Mouse (Mus musculus) MEL (cell line): ENCODE measurements around the gene Rmnd5b. TPM values are rescaled to one million over a fixed set of nuclear protein-coding genes. Genes with fewer than 3 reads are reported as not detected.

Source experiments
- DNase-seq: peaks from one replicate; pipeline ENCODE4 v3.0.0; 2011; ENCODE audit warnings: low read depth, low spot score
- H3K27ac ChIP-seq: 2 replicates; pipeline ENCODE4 v1.5.1; 2012; ENCODE audit warnings: low read depth, mild to moderate bottlenecking, control low read depth, low read length, moderate library complexity; ENCODE audit not compliant: control insufficient read depth
- H3K27me3 ChIP-seq, 2 experiments: fragments of 150-350 bp in 1 of 2; sonication (generic) in 1 of 2; 2 replicates each; pipeline ENCODE4 v1.6.1; 2012; ENCODE audit warnings: low read length in 2 of 2, mild to moderate bottlenecking in 2 of 2, improper control_type of control experiment in 1 of 2, moderate library complexity in 1 of 2; ENCODE audit not compliant: insufficient read depth in 2 of 2, control insufficient read depth in 1 of 2
- H3K36me3 ChIP-seq, 2 experiments: 2 replicates each; pipeline ENCODE4 v1.6.1; 2012 to 2014; ENCODE audit warnings: low read length in 2 of 2, improper control_type of control experiment in 1 of 2, inconsistent platforms in 1 of 2, mild to moderate bottlenecking in 1 of 2; ENCODE audit not compliant: insufficient read depth in 2 of 2, control insufficient read depth in 1 of 2
- H3K4me1 ChIP-seq, 2 experiments: fragments of 150-350 bp in 1 of 2; sonication (generic) in 1 of 2; 2 replicates each; pipeline ENCODE4 v1.6.1; 2012; ENCODE audit warnings: low read length in 2 of 2, improper control_type of control experiment in 1 of 2, mild to moderate bottlenecking in 1 of 2; ENCODE audit not compliant: insufficient read depth in 2 of 2, control insufficient read depth in 1 of 2
- H3K4me3 ChIP-seq, 2 experiments: fragments of 150-350 bp in 1 of 2; sonication (generic) in 1 of 2; 2 replicates each; pipeline ENCODE4 v1.5.1; 2012; ENCODE audit warnings: low read depth in 2 of 2, low read length in 2 of 2, mild to moderate bottlenecking in 2 of 2, moderate library complexity in 2 of 2, control low read depth in 1 of 2, improper control_type of control experiment in 1 of 2; ENCODE audit not compliant: control insufficient read depth in 1 of 2, insufficient read depth in 1 of 2
- H3K79me2 ChIP-seq: 2 replicates; pipeline ENCODE4 v1.6.1; 2012; ENCODE audit warnings: mild to moderate bottlenecking, low read length, moderate library complexity; ENCODE audit not compliant: control insufficient read depth, poor library complexity, insufficient read depth
- H3K9ac ChIP-seq: 2 replicates; pipeline ENCODE4 v1.6.1; 2012; ENCODE audit warnings: low read depth, mild to moderate bottlenecking, control low read depth, low read length, moderate library complexity; ENCODE audit not compliant: control insufficient read depth, poor library complexity, severe bottlenecking
- H3K9me3 ChIP-seq: fragments of 150-350 bp; sonication (generic); replicated peaks from 2 replicates; pipeline ENCODE4 v1.6.1; 2012; ENCODE audit warnings: mild to moderate bottlenecking, low read length, improper control_type of control experiment, moderate library complexity; ENCODE audit not compliant: insufficient read depth
- CHD1 ChIP-seq: IDR thresholded peaks from 2 replicates; pipeline ENCODE4 v1.6.1; 2012; ENCODE audit warnings: low read depth, mild to moderate bottlenecking, inconsistent platforms, low read length, improper control_type of control experiment
- CTCF ChIP-seq, 3 experiments: IDR thresholded peaks in 2 of 3; conservative IDR thresholded peaks in 1 of 3; 2 replicates each; pipeline ENCODE4 v1.5.1; 2011 to 2012; ENCODE audit warnings: low read length in 3 of 3, low read depth in 2 of 3, mild to moderate bottlenecking in 2 of 3, improper control_type of control experiment in 1 of 3, inconsistent platforms in 1 of 3, mixed read lengths in 1 of 3, moderate library complexity in 1 of 3; ENCODE audit not compliant: control insufficient read depth in 1 of 3, insufficient read depth in 1 of 3, poor library complexity in 1 of 3, severe bottlenecking in 1 of 3
- E2F4 ChIP-seq: IDR thresholded peaks from 2 replicates; pipeline ENCODE4 v1.6.1; 2011; ENCODE audit warnings: low read depth, low read length, improper control_type of control experiment, borderline replicate concordance
- ELF1 ChIP-seq: IDR thresholded peaks from 2 replicates; pipeline ENCODE4 v1.6.1; 2014; ENCODE audit warnings: low read depth, mild to moderate bottlenecking, inconsistent platforms, low read length, improper control_type of control experiment, moderate library complexity
- EP300 ChIP-seq, 2 experiments: IDR thresholded peaks; 2 replicates each; pipeline ENCODE4 v1.6.1; 2011; ENCODE audit warnings: improper control_type of control experiment in 2 of 2, low read length in 2 of 2, low read depth in 1 of 2, mild to moderate bottlenecking in 1 of 2
- ETS1 ChIP-seq: IDR thresholded peaks from 2 replicates; pipeline ENCODE4 v1.6.1; 2012; ENCODE audit warnings: low read depth, mild to moderate bottlenecking, inconsistent platforms, low read length, improper control_type of control experiment, moderate library complexity
- GATA1 ChIP-seq: IDR thresholded peaks from 2 replicates; pipeline ENCODE4 v1.6.1; 2011; ENCODE audit warnings: low read depth, low read length, improper control_type of control experiment
- JUND ChIP-seq: IDR thresholded peaks from 2 replicates; pipeline ENCODE4 v1.6.1; 2011; ENCODE audit warnings: low read depth, mild to moderate bottlenecking, improper control_type of control experiment, low read length
- KAT2A ChIP-seq: conservative IDR thresholded peaks from 2 replicates; pipeline ENCODE4 v1.6.1; 2012; ENCODE audit warnings: low read depth, low read length, improper control_type of control experiment, inconsistent platforms
- MAX ChIP-seq: IDR thresholded peaks from 2 replicates; pipeline ENCODE4 v1.6.1; 2011; ENCODE audit warnings: low read length, improper control_type of control experiment
- MAZ ChIP-seq: IDR thresholded peaks from 2 replicates; pipeline ENCODE4 v1.6.1; 2012; ENCODE audit warnings: low read depth, mild to moderate bottlenecking, inconsistent platforms, low read length, improper control_type of control experiment
- MEF2A ChIP-seq: IDR thresholded peaks from 2 replicates; pipeline ENCODE4 v1.6.1; 2014; ENCODE audit warnings: low read depth, mild to moderate bottlenecking, inconsistent platforms, low read length, improper control_type of control experiment; ENCODE audit not compliant: poor library complexity, insufficient replicate concordance, severe bottlenecking; ENCODE audit errors: extremely low read depth
- NELFE ChIP-seq: IDR thresholded peaks from 2 replicates; pipeline ENCODE4 v1.6.1; 2011; ENCODE audit warnings: low read depth, low read length, improper control_type of control experiment
- POLR2AphosphoS5 ChIP-seq: IDR thresholded peaks from 2 replicates; pipeline ENCODE4 v1.6.1; 2012; ENCODE audit warnings: low read depth, borderline replicate concordance, mild to moderate bottlenecking, inconsistent platforms, low read length, moderate library complexity, mixed read lengths
- RAD21 ChIP-seq: IDR thresholded peaks from 2 replicates; pipeline ENCODE4 v1.6.1; 2011; ENCODE audit warnings: mild to moderate bottlenecking, low read depth, low read length, improper control_type of control experiment
- SIN3A ChIP-seq: IDR thresholded peaks from 2 replicates; pipeline ENCODE4 v1.6.1; 2012; ENCODE audit warnings: low read length, improper control_type of control experiment, inconsistent platforms
- SMC3 ChIP-seq: IDR thresholded peaks from 2 replicates; pipeline ENCODE4 v1.6.1; 2011; ENCODE audit warnings: low read depth, low read length, improper control_type of control experiment
- TBP ChIP-seq: IDR thresholded peaks from 2 replicates; pipeline ENCODE4 v1.8.0; 2011; ENCODE audit warnings: low read depth, low read length, improper control_type of control experiment
- UBTF ChIP-seq: IDR thresholded peaks from 2 replicates; pipeline ENCODE4 v1.6.1; 2012; ENCODE audit warnings: low read depth, mild to moderate bottlenecking, inconsistent platforms, low read length, improper control_type of control experiment, moderate library complexity, borderline replicate concordance; ENCODE audit not compliant: insufficient read depth
- USF2 ChIP-seq, 2 experiments: IDR thresholded peaks; 2 replicates each; pipeline ENCODE4 v1.6.1; 2011 to 2012; ENCODE audit warnings: improper control_type of control experiment in 2 of 2, low read length in 2 of 2, borderline replicate concordance in 1 of 2, inconsistent platforms in 1 of 2, low read depth in 1 of 2, mild to moderate bottlenecking in 1 of 2; ENCODE audit not compliant: insufficient read depth in 1 of 2
- ZC3H11A ChIP-seq: IDR thresholded peaks from 2 replicates; pipeline ENCODE4 v1.6.1; 2012; ENCODE audit warnings: low read depth, mild to moderate bottlenecking, inconsistent platforms, low read length, improper control_type of control experiment
- ZKSCAN1 ChIP-seq: IDR thresholded peaks from 2 replicates; pipeline ENCODE4 v1.6.1; 2012; ENCODE audit warnings: low read depth, mild to moderate bottlenecking, inconsistent platforms, low read length, improper control_type of control experiment, moderate library complexity
- ZMIZ1 ChIP-seq: IDR thresholded peaks from 2 replicates; pipeline ENCODE4 v1.6.1; 2012; ENCODE audit warnings: low read depth, mild to moderate bottlenecking, inconsistent platforms, low read length, improper control_type of control experiment, moderate library complexity
- ZNF384 ChIP-seq: IDR thresholded peaks from 2 replicates; pipeline ENCODE4 v1.6.1; 2012; ENCODE audit warnings: low read depth, mild to moderate bottlenecking, inconsistent platforms, low read length, improper control_type of control experiment
- polyA plus RNA-seq, 2 experiments: library from polyadenylated mRNA; stranded (reverse) in 1 of 2; unstranded in 1 of 2; fragments of >175 nt in 1 of 2; fragments of >200 nt in 1 of 2; gene quantifications; 2 replicates each; pipeline versions ENCODE4 v1.2.1 to v1.2.4; 2012; ENCODE audit warnings: low replicate concordance in 2 of 2, low read depth in 1 of 2; ENCODE audit not compliant: insufficient read length in 2 of 2, insufficient read depth in 1 of 2, missing spikeins in 1 of 2
- total RNA-seq: library from RNA; depleted of rRNA; stranded (reverse); fragments of 300-350 nt; gene quantifications from 2 replicates; pipeline ENCODE4 v1.2.3, GENCODE M21; 2012

The Rmnd5b gene
- total and polyA plus RNA-seq, 3 experiments: 52.5 to 63.0 TPM; not detected in 1

DNA sequence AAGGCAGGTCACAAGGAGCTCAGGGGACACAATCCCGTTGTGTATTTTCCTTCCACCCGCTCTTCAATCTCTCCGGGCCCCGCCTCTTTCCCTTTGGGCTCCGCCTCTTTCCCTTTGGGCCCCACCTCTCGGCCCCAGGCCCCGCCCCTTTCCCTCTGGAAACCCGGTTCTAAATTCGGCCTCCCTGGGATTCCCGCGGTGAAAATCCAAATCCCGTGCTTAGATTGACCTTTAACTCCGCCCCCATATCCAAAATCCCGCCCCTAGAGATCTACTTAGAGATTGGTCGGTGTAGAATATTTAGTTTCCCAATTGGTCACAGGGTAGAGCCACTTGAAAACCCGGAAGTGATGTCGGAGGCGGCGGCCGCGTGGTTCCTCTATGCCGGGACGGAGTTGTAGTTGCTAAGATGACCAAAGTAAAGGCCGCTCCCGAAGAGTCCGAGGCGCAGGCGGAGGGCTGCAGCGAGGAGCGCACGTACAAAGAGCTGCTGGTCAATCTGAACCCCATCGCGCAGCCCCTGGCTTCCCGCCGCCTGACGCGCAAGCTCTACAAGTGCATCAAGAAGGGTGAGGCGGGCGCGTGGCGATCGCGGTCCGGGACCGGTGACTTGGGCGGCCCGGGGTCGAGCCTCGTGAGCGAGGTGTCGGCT is 16.2 kb downstream of the Rmnd5b start, which contains the start of gene Nhp2 (continued):
- TF ChIP-seq MAZ (peak; percentile 66; the same call in 1 of the 2 replicates), E2F4 (peak; percentile 31), JUND (no peak), UBTF (peak; percentile 69; the same call in 1 of the 2 replicates), USF2 (IDR thresholded peaks at IDR 0.05; ENCODE audit: borderline replicate concordance in 1 of 2, insufficient read depth in 1 of 2, low read depth in 1 of 2, low read length in 2 of 2) (no peak), ZNF384 (no peak), SMC3 (no peak), MEF2A (0 out of 2 replicates have a peak, but pooled peaks have one; percentile 27), NELFE (peak; percentile 91), KAT2A (peak; percentile 51), EP300 (IDR thresholded peaks at IDR 0.05; ENCODE audit: low read depth in 1 of 2, low read length in 2 of 2) (no peak), CHD1 (no peak)

DNA sequence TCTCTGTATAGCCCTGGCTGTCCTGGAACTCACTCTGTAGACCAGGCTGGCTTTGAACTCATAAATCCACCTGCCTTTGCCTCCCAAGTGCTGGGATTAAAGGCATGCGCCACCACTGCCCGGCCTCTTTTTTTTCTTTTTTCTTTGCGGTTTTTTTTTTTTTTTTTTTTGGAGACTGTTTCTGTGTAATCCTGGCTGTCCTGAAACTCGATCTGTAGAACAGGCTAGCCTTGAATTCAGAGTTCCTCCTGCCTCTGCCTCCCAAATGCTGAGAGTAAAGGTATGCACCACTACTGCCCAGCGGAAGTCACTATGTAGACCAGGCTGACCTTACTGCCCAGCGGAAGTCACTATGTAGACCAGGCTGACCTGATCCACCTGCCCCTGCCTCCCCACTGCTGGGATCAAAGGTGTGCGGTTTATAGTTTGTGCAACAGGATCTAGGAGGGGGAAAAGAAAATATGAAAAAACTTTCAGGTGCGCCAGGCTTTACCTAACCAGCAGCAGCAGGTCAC is 16.7 kb downstream of the Rmnd5b start:
- peak overlapping the region; percentile 35 for H3K27ac ChIP-seq
- H3K4me1 ChIP-seq: peaks cover 9 to 31% of the 10 kb centered on the region in 2 experiments
- peaks cover 33% of the 10 kb centered on the region for H3K79me2 ChIP-seq
- peak overlapping the region; percentile 73 for H3K9ac ChIP-seq
- no peak for TF ChIP-seq MAX
- no peak for TF ChIP-seq ELF1
- peak; percentile 85 for TF ChIP-seq ZNF384
- TF ChIP-seq, all 39 proteins: peak for 1
- H3K36me3 ChIP-seq: peaks cover 11 to 28% of the 10 kb centered on the region in 2 experiments
- no peaks in the 10 kb centered on the region for H3K27me3 ChIP-seq
- no peaks in the 10 kb centered on the region for H3K9me3 ChIP-seq
- no peak for DNase-seq
- H3K4me3 ChIP-seq: peak overlapping the region; percentile 81 to 89

DNA sequence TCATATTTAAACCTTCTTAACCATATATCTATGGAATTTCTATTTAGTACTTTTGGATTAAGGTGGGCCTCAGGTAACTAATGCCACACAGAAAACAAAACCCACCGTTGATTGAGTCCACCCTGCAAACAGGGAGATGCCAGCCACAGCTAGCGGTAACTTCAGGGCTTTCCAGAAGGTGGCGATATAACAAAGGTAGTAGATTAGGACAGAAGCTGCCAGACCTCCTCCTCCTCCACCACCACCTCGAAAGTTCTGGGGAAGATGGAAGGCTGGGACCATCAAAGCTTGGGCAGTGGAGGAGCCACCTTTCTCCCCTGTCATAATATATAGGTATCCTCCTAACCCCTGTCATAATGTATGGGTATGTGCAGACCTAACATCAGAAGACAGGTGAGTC is 18.0 kb downstream of the Rmnd5b start:
- peak overlapping the region; percentile 13; the same call in 1 of the 2 replicates for H3K9ac ChIP-seq
- peak; percentile 90 for DNase-seq

More for the DNA sequence above, 18.0 kb downstream of the Rmnd5b start:
- Histone ChIP-seq H3K79me2 (peaks cover 33% of the 10 kb centered on the region), H3K4me3 (no peak overlapping the region), H3K27me3 (no peaks in the 10 kb centered on the region), H3K27ac (no peak overlapping the region), H3K4me1 (peaks cover 9 to 34% of the 10 kb centered on the region in 2 experiments), H3K36me3 (peaks cover 4 to 25% of the 10 kb centered on the region in 2 experiments), H3K9me3 (no peaks in the 10 kb centered on the region)
- TF ChIP-seq ZMIZ1: no peak
- TF ChIP-seq TBP: no peak; the same call in 1 of the 2 replicates
- TF ChIP-seq GATA1: 0 out of 2 replicates have a peak, but pooled peaks have one; percentile 7
- TF ChIP-seq UBTF: no peak
- no peak for TF ChIP-seq ZKSCAN1
- peak; percentile 95 for TF ChIP-seq SMC3
- peak; percentile 97 for TF ChIP-seq RAD21
- peak; percentile 96 for TF ChIP-seq ZC3H11A
- TF ChIP-seq CTCF (IDR thresholded peaks at IDR 0.05 in 2 of 3, conservative IDR thresholded peaks at IDR 0.05 in 1 of 3; ENCODE audit: control insufficient read depth in 1 of 3, insufficient read depth in 1 of 3, low read depth in 2 of 3, low read length in 3 of 3, poor library complexity in 1 of 3, severe bottlenecking in 1 of 3): peak; percentile 76 to 98 (median 91)
- no peak; the same call in 1 of the 2 replicates for TF ChIP-seq SIN3A
- TF ChIP-seq POLR2AphosphoS5: no peak
- TF ChIP-seq ETS1: no peak
- peak; percentile 28; the same call in 1 of the 2 replicates for TF ChIP-seq ZNF384
